Mouse (Mus musculus): ENCODE measurements at regions not wholly inside any gene's neighbourhood (a gene's known extent, or its start where the extent isn't known, plus 50 kb on each side); places are given as distances from the start of the nearest gene placed in this dataset.

- 0 out of 2 replicates have a peak, but pooled peaks have one; percentile 67 for TF ChIP-seq CHD2 (IDR thresholded peaks at IDR 0.05; ENCODE audit: low read depth, low read length)
- TF ChIP-seq ZC3H11A (IDR thresholded peaks at IDR 0.05; ENCODE audit: borderline replicate concordance, low read depth, low read length): no peak
- peak; percentile 37; the same call in 1 of the 2 replicates for TF ChIP-seq HCFC1 (IDR thresholded peaks at IDR 0.05; ENCODE audit: borderline replicate concordance, insufficient read depth, low read length)
- TF ChIP-seq MAFK (IDR thresholded peaks at IDR 0.05; ENCODE audit: insufficient read depth, low read depth, low read length): no peak
- no peak for TF ChIP-seq ZNF384 (IDR thresholded peaks at IDR 0.05; ENCODE audit: low read depth, low read length)
These were observed 96.0 kb downstream of the Epdr1 start for GRCm38 (mm10) chr13:19523686-19524085.
